Mouse (Mus musculus) MEL (cell line): ENCODE measurements around the gene Irx5. TPM values are rescaled to one million over a fixed set of nuclear protein-coding genes. Genes with fewer than 3 reads are reported as not detected.

Source experiments
- DNase-seq: peaks from one replicate; pipeline ENCODE4 v3.0.0; 2011; ENCODE audit warnings: low read depth, low spot score
- H3K27ac ChIP-seq: 2 replicates; pipeline ENCODE4 v1.5.1; 2012; ENCODE audit warnings: low read depth, mild to moderate bottlenecking, control low read depth, low read length, moderate library complexity; ENCODE audit not compliant: control insufficient read depth
- H3K27me3 ChIP-seq, 2 experiments: fragments of 150-350 bp in 1 of 2; sonication (generic) in 1 of 2; 2 replicates each; pipeline ENCODE4 v1.6.1; 2012; ENCODE audit warnings: low read length in 2 of 2, mild to moderate bottlenecking in 2 of 2, improper control_type of control experiment in 1 of 2, moderate library complexity in 1 of 2; ENCODE audit not compliant: insufficient read depth in 2 of 2, control insufficient read depth in 1 of 2
- H3K36me3 ChIP-seq, 2 experiments: 2 replicates each; pipeline ENCODE4 v1.6.1; 2012 to 2014; ENCODE audit warnings: low read length in 2 of 2, improper control_type of control experiment in 1 of 2, inconsistent platforms in 1 of 2, mild to moderate bottlenecking in 1 of 2; ENCODE audit not compliant: insufficient read depth in 2 of 2, control insufficient read depth in 1 of 2
- H3K4me1 ChIP-seq, 2 experiments: fragments of 150-350 bp in 1 of 2; sonication (generic) in 1 of 2; 2 replicates each; pipeline ENCODE4 v1.6.1; 2012; ENCODE audit warnings: low read length in 2 of 2, improper control_type of control experiment in 1 of 2, mild to moderate bottlenecking in 1 of 2; ENCODE audit not compliant: insufficient read depth in 2 of 2, control insufficient read depth in 1 of 2
- H3K4me3 ChIP-seq, 2 experiments: fragments of 150-350 bp in 1 of 2; sonication (generic) in 1 of 2; 2 replicates each; pipeline ENCODE4 v1.5.1; 2012; ENCODE audit warnings: low read depth in 2 of 2, low read length in 2 of 2, mild to moderate bottlenecking in 2 of 2, moderate library complexity in 2 of 2, control low read depth in 1 of 2, improper control_type of control experiment in 1 of 2; ENCODE audit not compliant: control insufficient read depth in 1 of 2, insufficient read depth in 1 of 2
- H3K79me2 ChIP-seq: 2 replicates; pipeline ENCODE4 v1.6.1; 2012; ENCODE audit warnings: mild to moderate bottlenecking, low read length, moderate library complexity; ENCODE audit not compliant: control insufficient read depth, poor library complexity, insufficient read depth
- H3K9ac ChIP-seq: 2 replicates; pipeline ENCODE4 v1.6.1; 2012; ENCODE audit warnings: low read depth, mild to moderate bottlenecking, control low read depth, low read length, moderate library complexity; ENCODE audit not compliant: control insufficient read depth, poor library complexity, severe bottlenecking
- H3K9me3 ChIP-seq: fragments of 150-350 bp; sonication (generic); replicated peaks from 2 replicates; pipeline ENCODE4 v1.6.1; 2012; ENCODE audit warnings: mild to moderate bottlenecking, low read length, improper control_type of control experiment, moderate library complexity; ENCODE audit not compliant: insufficient read depth
- BHLHE40 ChIP-seq: IDR thresholded peaks from 2 replicates; pipeline ENCODE4 v1.6.1; 2012; ENCODE audit warnings: low read depth, mild to moderate bottlenecking, inconsistent platforms, low read length, improper control_type of control experiment, borderline replicate concordance
- CHD1 ChIP-seq: IDR thresholded peaks from 2 replicates; pipeline ENCODE4 v1.6.1; 2012; ENCODE audit warnings: low read depth, mild to moderate bottlenecking, inconsistent platforms, low read length, improper control_type of control experiment
- CTCF ChIP-seq, 3 experiments: IDR thresholded peaks in 2 of 3; conservative IDR thresholded peaks in 1 of 3; 2 replicates each; pipeline ENCODE4 v1.5.1; 2011 to 2012; ENCODE audit warnings: low read length in 3 of 3, low read depth in 2 of 3, mild to moderate bottlenecking in 2 of 3, improper control_type of control experiment in 1 of 3, inconsistent platforms in 1 of 3, mixed read lengths in 1 of 3, moderate library complexity in 1 of 3; ENCODE audit not compliant: control insufficient read depth in 1 of 3, insufficient read depth in 1 of 3, poor library complexity in 1 of 3, severe bottlenecking in 1 of 3
- ELF1 ChIP-seq: IDR thresholded peaks from 2 replicates; pipeline ENCODE4 v1.6.1; 2014; ENCODE audit warnings: low read depth, mild to moderate bottlenecking, inconsistent platforms, low read length, improper control_type of control experiment, moderate library complexity
- ETS1 ChIP-seq: IDR thresholded peaks from 2 replicates; pipeline ENCODE4 v1.6.1; 2012; ENCODE audit warnings: low read depth, mild to moderate bottlenecking, inconsistent platforms, low read length, improper control_type of control experiment, moderate library complexity
- HCFC1 ChIP-seq: IDR thresholded peaks from 2 replicates; pipeline ENCODE4 v1.6.1; 2012; ENCODE audit warnings: low read depth, mild to moderate bottlenecking, inconsistent platforms, low read length, improper control_type of control experiment, moderate library complexity
- KAT2A ChIP-seq: conservative IDR thresholded peaks from 2 replicates; pipeline ENCODE4 v1.6.1; 2012; ENCODE audit warnings: low read depth, low read length, improper control_type of control experiment, inconsistent platforms
- MEF2A ChIP-seq: IDR thresholded peaks from 2 replicates; pipeline ENCODE4 v1.6.1; 2014; ENCODE audit warnings: low read depth, mild to moderate bottlenecking, inconsistent platforms, low read length, improper control_type of control experiment; ENCODE audit not compliant: poor library complexity, insufficient replicate concordance, severe bottlenecking; ENCODE audit errors: extremely low read depth
- MXI1 ChIP-seq: IDR thresholded peaks from 2 replicates; pipeline ENCODE4 v1.6.1; 2011; ENCODE audit warnings: mild to moderate bottlenecking, low read depth, low read length, improper control_type of control experiment
- MYB ChIP-seq: IDR thresholded peaks from 2 replicates; pipeline ENCODE4 v1.6.1; 2011; ENCODE audit warnings: mild to moderate bottlenecking, low read depth, low read length, improper control_type of control experiment
- POLR2A ChIP-seq, 2 experiments: IDR thresholded peaks; 2 replicates each; pipeline ENCODE4 v1.6.1; 2011 to 2012; ENCODE audit warnings: low read length in 2 of 2, mild to moderate bottlenecking in 2 of 2, control low read depth in 1 of 2, improper control_type of control experiment in 1 of 2, low read depth in 1 of 2, moderate library complexity in 1 of 2; ENCODE audit not compliant: control insufficient read depth in 1 of 2, insufficient read depth in 1 of 2, poor library complexity in 1 of 2
- POLR2AphosphoS2 ChIP-seq: IDR thresholded peaks from 2 replicates; pipeline ENCODE4 v1.6.1; 2011; ENCODE audit warnings: low read length, improper control_type of control experiment
- RCOR1 ChIP-seq: IDR thresholded peaks from 2 replicates; pipeline ENCODE4 v1.6.1; 2012; ENCODE audit warnings: low read depth, mild to moderate bottlenecking, inconsistent platforms, low read length, improper control_type of control experiment
- SIN3A ChIP-seq: IDR thresholded peaks from 2 replicates; pipeline ENCODE4 v1.6.1; 2012; ENCODE audit warnings: low read length, improper control_type of control experiment, inconsistent platforms
- SMC3 ChIP-seq: IDR thresholded peaks from 2 replicates; pipeline ENCODE4 v1.6.1; 2011; ENCODE audit warnings: low read depth, low read length, improper control_type of control experiment
- TBP ChIP-seq: IDR thresholded peaks from 2 replicates; pipeline ENCODE4 v1.8.0; 2011; ENCODE audit warnings: low read depth, low read length, improper control_type of control experiment
- TCF12 ChIP-seq: IDR thresholded peaks from 2 replicates; pipeline ENCODE4 v1.6.1; 2014; ENCODE audit warnings: low read depth, mild to moderate bottlenecking, inconsistent platforms, low read length, improper control_type of control experiment, moderate library complexity
- USF1 ChIP-seq: IDR thresholded peaks from 2 replicates; pipeline ENCODE4 v1.6.1; 2014; ENCODE audit warnings: low read depth, mild to moderate bottlenecking, inconsistent platforms, low read length, improper control_type of control experiment, moderate library complexity
- USF2 ChIP-seq, 2 experiments: IDR thresholded peaks; 2 replicates each; pipeline ENCODE4 v1.6.1; 2011 to 2012; ENCODE audit warnings: improper control_type of control experiment in 2 of 2, low read length in 2 of 2, borderline replicate concordance in 1 of 2, inconsistent platforms in 1 of 2, low read depth in 1 of 2, mild to moderate bottlenecking in 1 of 2; ENCODE audit not compliant: insufficient read depth in 1 of 2
- ZMIZ1 ChIP-seq: IDR thresholded peaks from 2 replicates; pipeline ENCODE4 v1.6.1; 2012; ENCODE audit warnings: low read depth, mild to moderate bottlenecking, inconsistent platforms, low read length, improper control_type of control experiment, moderate library complexity
- polyA plus RNA-seq, 2 experiments: library from polyadenylated mRNA; stranded (reverse) in 1 of 2; unstranded in 1 of 2; fragments of >175 nt in 1 of 2; fragments of >200 nt in 1 of 2; gene quantifications; 2 replicates each; pipeline versions ENCODE4 v1.2.1 to v1.2.4; 2012; ENCODE audit warnings: low replicate concordance in 2 of 2, low read depth in 1 of 2; ENCODE audit not compliant: insufficient read length in 2 of 2, insufficient read depth in 1 of 2, missing spikeins in 1 of 2
- total RNA-seq: library from RNA; depleted of rRNA; stranded (reverse); fragments of 300-350 nt; gene quantifications from 2 replicates; pipeline ENCODE4 v1.2.3, GENCODE M21; 2012

Irx5 gene
- total and polyA plus RNA-seq, 3 experiments = 0.15 to 0.43 TPM; not detected in 1

DNA sequence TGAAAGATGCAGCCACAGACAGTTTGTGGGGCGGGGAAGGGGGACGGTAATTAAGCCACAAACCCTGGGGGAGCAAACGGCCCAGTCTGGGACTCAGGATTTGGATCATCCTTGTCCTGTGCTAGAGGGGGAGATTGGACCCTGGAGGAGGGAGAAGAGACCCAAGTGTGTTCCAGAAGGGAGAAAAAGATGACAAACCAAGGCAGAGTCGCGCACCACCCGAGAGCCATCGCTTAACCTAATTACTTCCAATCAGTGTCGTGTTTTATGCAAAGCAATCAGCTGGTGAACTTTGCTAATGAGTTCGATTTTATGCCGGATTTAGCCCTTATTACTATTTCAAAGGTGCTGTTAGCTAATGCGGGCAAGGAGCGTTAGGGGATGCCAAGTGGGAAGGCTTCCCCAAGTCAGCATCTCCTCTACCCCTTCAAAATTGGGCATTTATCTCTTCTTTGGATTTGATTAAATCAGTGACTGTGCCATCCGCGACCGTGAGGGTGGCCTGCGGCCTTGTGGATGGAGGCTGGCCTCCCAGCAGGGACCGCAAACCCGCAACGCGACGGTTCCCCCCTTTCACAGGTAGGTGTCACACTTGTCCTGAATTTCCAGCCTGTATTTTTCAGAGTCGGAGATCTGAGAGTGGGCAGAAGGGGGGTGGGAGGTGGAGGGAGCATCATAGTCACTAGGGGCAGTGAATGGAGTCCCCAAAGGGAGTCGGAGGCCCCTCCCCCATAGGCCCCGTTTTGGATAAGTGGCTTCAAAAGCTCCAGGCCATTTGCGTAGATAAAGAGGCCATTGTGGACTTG lies 4.3 kb downstream of the Irx5 start:
- no peaks in the 10 kb centered on the region for H3K27me3 ChIP-seq

DNA sequence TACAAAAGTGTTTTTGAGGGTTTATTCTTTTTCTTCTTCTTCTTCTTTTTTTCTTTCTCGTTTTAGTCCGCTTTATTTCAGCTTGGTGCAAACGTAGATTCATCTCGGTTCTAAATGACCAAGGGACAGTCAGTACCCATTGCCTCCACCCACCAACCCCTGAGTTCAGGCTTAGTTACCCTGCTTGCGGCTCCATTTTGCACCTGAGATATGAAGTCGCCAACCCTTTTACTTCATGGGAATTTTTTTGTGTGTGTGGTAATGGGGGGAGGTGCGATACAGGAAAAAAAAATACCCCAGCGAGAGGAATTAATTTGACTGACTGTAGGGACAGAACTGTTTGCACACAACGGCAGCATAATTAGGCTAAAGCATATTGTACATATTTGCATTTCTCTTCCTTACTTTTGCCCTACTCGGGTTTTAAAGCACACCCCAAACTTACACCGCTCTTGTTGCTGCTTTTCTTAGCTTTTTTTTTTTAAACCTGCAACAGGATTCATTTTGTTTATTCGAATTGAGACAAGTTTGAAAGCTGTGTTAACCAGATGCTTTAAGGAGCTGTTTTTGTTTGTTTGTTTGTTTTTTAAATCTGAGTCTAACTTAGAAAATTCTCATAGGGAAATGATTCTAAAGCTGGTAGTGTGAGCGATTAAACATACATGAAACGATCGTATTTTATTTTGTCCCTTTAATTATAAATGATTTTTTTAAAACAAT lies 5.1 kb downstream of the Irx5 start:
- DNase-seq = no peak
- Histone ChIP-seq H3K27ac (no peak overlapping the region), H3K79me2 (no peaks in the 10 kb centered on the region), H3K4me1 (no peaks in the 10 kb centered on the region), H3K9ac (no peak overlapping the region), H3K4me3 (no peak overlapping the region), H3K27me3 (no peaks in the 10 kb centered on the region), H3K36me3 (no peaks in the 10 kb centered on the region), H3K9me3 (no peaks in the 10 kb centered on the region)
- TF ChIP-seq ETS1 (no peak), BHLHE40 (no peak), MXI1 (no peak), SMC3 (no peak), USF2 (IDR thresholded peaks at IDR 0.05; ENCODE audit: borderline replicate concordance in 1 of 2, insufficient read depth in 1 of 2, low read depth in 1 of 2, low read length in 2 of 2) (no peak), TCF12 (no peak), RCOR1 (no peak), POLR2A (IDR thresholded peaks at IDR 0.05; ENCODE audit: control insufficient read depth in 1 of 2, insufficient read depth in 1 of 2, low read depth in 1 of 2, low read length in 2 of 2, poor library complexity in 1 of 2) (no peak), CTCF (IDR thresholded peaks at IDR 0.05 in 2 of 3, conservative IDR thresholded peaks at IDR 0.05 in 1 of 3; ENCODE audit: control insufficient read depth in 1 of 3, insufficient read depth in 1 of 3, low read depth in 2 of 3, low read length in 3 of 3, poor library complexity in 1 of 3, severe bottlenecking in 1 of 3) (no peak), KAT2A (no peak), SIN3A (no peak)

More for the DNA sequence above, 4.3 kb downstream of the Irx5 start:
- TF ChIP-seq POLR2AphosphoS2 = no peak
- no peak for TF ChIP-seq TBP
- TF ChIP-seq USF1 = no peak
- no peak for TF ChIP-seq ZMIZ1
- no peak for TF ChIP-seq HCFC1
- TF ChIP-seq SIN3A = no peak
- TF ChIP-seq RCOR1 = no peak
- no peak for TF ChIP-seq ELF1
- no peak for TF ChIP-seq CHD1
- no peak for TF ChIP-seq MEF2A
- no peak for TF ChIP-seq MYB
- TF ChIP-seq CTCF (IDR thresholded peaks at IDR 0.05 in 2 of 3, conservative IDR thresholded peaks at IDR 0.05 in 1 of 3; ENCODE audit: control insufficient read depth in 1 of 3, insufficient read depth in 1 of 3, low read depth in 2 of 3, low read length in 3 of 3, poor library complexity in 1 of 3, severe bottlenecking in 1 of 3) = no peak
- TF ChIP-seq KAT2A = no peak
- no peak overlapping the region for H3K4me3 ChIP-seq
- H3K9ac ChIP-seq = no peak overlapping the region
- no peaks in the 10 kb centered on the region for H3K9me3 ChIP-seq
- no peaks in the 10 kb centered on the region for H3K36me3 ChIP-seq
- H3K4me1 ChIP-seq = no peaks in the 10 kb centered on the region
- H3K79me2 ChIP-seq = no peaks in the 10 kb centered on the region
- no peak for DNase-seq
- H3K27ac ChIP-seq = no peak overlapping the region
